Mouse (Mus musculus) embryonic fibroblast, embryonic 13.5 days (primary cell): Measurements from ENCODE around the gene Npepps. TPM values are rescaled to one million over a fixed set of nuclear protein-coding genes. Genes with fewer than 3 reads are reported as not detected.

Source experiments
- H3K27ac ChIP-seq: 2 replicates; pipeline ENCODE4 v1.5.1; 2012; ENCODE audit warnings: low read length, control low read depth, inconsistent platforms; ENCODE audit not compliant: insufficient read depth
- H3K4me1 ChIP-seq: 2 replicates; pipeline ENCODE4 v1.6.1; 2011; ENCODE audit warnings: low read length; ENCODE audit not compliant: control insufficient read depth, insufficient read depth
- H3K4me3 ChIP-seq: 2 replicates; pipeline ENCODE4 v1.5.1; 2011; ENCODE audit warnings: mild to moderate bottlenecking, control low read depth, low read length; ENCODE audit not compliant: insufficient read depth
- CTCF ChIP-seq: IDR thresholded peaks from 2 replicates; pipeline ENCODE4 v1.5.1; 2011; ENCODE audit warnings: mild to moderate bottlenecking, control low read depth, low read length, moderate library complexity, borderline replicate concordance; ENCODE audit not compliant: insufficient read depth
- POLR2A ChIP-seq: IDR thresholded peaks from 2 replicates; pipeline ENCODE4 v1.6.1; 2011; ENCODE audit warnings: low read depth, mild to moderate bottlenecking, control low read depth, low read length, moderate library complexity
- polyA plus RNA-seq: library from polyadenylated mRNA; stranded (reverse); fragments of >200 nt; gene quantifications from 2 replicates; pipeline ENCODE4 v1.2.4, GENCODE M21; 2011; ENCODE audit warnings: low read depth; ENCODE audit not compliant: missing spikeins, insufficient read length

Gene Npepps
- polyA plus RNA-seq, 1 experiment = 137 TPM

- Histone ChIP-seq H3K4me1 (no peaks in the 10 kb centered on the region), H3K27ac (no peak overlapping the region), H3K4me3 (no peak overlapping the region)
- TF ChIP-seq POLR2A = no peak
- no peak for TF ChIP-seq CTCF
These were observed 33.8 kb downstream of the Npepps start for GRCm38 (mm10) chr11:97246510-97247159.

GRCm38 (mm10) chr11:97241321-97241720, 39.1 kb downstream of the Npepps start:
- no peak overlapping the region for H3K4me3 ChIP-seq
- no peaks in the 10 kb centered on the region for H3K4me1 ChIP-seq
- H3K27ac ChIP-seq = no peak overlapping the region
- TF ChIP-seq POLR2A (no peak), CTCF (no peak)

GRCm38 (mm10) chr11:97237976-97238375, 42.5 kb downstream of the Npepps start:
- Histone ChIP-seq H3K27ac (no peak overlapping the region), H3K4me3 (no peak overlapping the region), H3K4me1 (no peaks in the 10 kb centered on the region)
- TF ChIP-seq CTCF = no peak
- no peak for TF ChIP-seq POLR2A

- Histone ChIP-seq H3K27ac (no peak overlapping the region), H3K4me1 (no peaks in the 10 kb centered on the region), H3K4me3 (no peak overlapping the region)
- TF ChIP-seq POLR2A (no peak), CTCF (no peak)
These were observed 48.0 kb downstream of the Npepps start for GRCm38 (mm10) chr11:97232436-97232835.

GRCm38 (mm10) chr11:97229396-97229795, 51.0 kb downstream of the Npepps start:
- Histone ChIP-seq H3K4me3 (no peak overlapping the region), H3K27ac (no peak overlapping the region), H3K4me1 (no peaks in the 10 kb centered on the region)
- TF ChIP-seq CTCF (no peak), POLR2A (no peak)

- H3K4me1 ChIP-seq = no peaks in the 10 kb centered on the region
- no peak overlapping the region for H3K4me3 ChIP-seq
- no peak overlapping the region for H3K27ac ChIP-seq
- no peak for TF ChIP-seq CTCF
- TF ChIP-seq POLR2A = no peak
These were observed 51.5 kb downstream of the Npepps start for GRCm38 (mm10) chr11:97228985-97229384.

GRCm38 (mm10) chr11:97226131-97226530, 54.3 kb downstream of the Npepps start:
- no peak overlapping the region for H3K27ac ChIP-seq
- TF ChIP-seq CTCF (no peak), POLR2A (no peak)
- no peaks in the 10 kb centered on the region for H3K4me1 ChIP-seq
- H3K4me3 ChIP-seq = no peak overlapping the region

GRCm38 (mm10) chr11:97223485-97223884, 57.0 kb downstream of the Npepps start:
- no peaks in the 10 kb centered on the region for H3K4me1 ChIP-seq
- TF ChIP-seq POLR2A = no peak
- no peak for TF ChIP-seq CTCF
- H3K4me3 ChIP-seq = no peak overlapping the region
- H3K27ac ChIP-seq = no peak overlapping the region

- H3K27ac ChIP-seq = no peak overlapping the region
- no peak for TF ChIP-seq POLR2A
- no peak for TF ChIP-seq CTCF
- H3K4me1 ChIP-seq = no peaks in the 10 kb centered on the region
- no peak overlapping the region for H3K4me3 ChIP-seq
These were observed 58.8 kb downstream of the Npepps start for GRCm38 (mm10) chr11:97221611-97222010.

GRCm38 (mm10) chr11:97220211-97220610, 60.2 kb downstream of the Npepps start:
- Histone ChIP-seq H3K4me1 (no peaks in the 10 kb centered on the region), H3K4me3 (no peak overlapping the region), H3K27ac (no peak overlapping the region)
- TF ChIP-seq CTCF (no peak), POLR2A (no peak)

GRCm38 (mm10) chr11:97214411-97214810, 66.0 kb downstream of the Npepps start:
- Histone ChIP-seq H3K4me3 (no peak overlapping the region), H3K4me1 (no peaks in the 10 kb centered on the region), H3K27ac (no peak overlapping the region)
- TF ChIP-seq POLR2A (no peak), CTCF (no peak)
